Mouse (Mus musculus) kidney, postnatal 25 days (tissue): ENCODE measurements around the gene Olfr199.
"Not testable (repeated sequence)": the region's sequence is repeated elsewhere in the genome, so short reads cannot be mapped to it uniquely, and the experiment has no call there.

Experiments used
- DNase-seq, 2 experiments: peaks; one replicate each; pipeline ENCODE4 v3.0.0; 2021; ENCODE audit warnings: mixed read lengths in 2 of 2

The Olfr199 gene

GRCm38 (mm10) chr16:59219667-59220066, at the start of gene Olfr199:
Olfr199 (minus strand) TSS chr16:59219767.
- DNase-seq = not testable (repeated sequence)

GRCm38 (mm10) chr16:59269097-59269496, 49.5 kb upstream of the Olfr199 start:
- not testable (repeated sequence) for DNase-seq

GRCm38 (mm10) chr16:59249684-59250083, 30.1 kb upstream of the Olfr199 start:
- DNase-seq = no peak

DNA sequence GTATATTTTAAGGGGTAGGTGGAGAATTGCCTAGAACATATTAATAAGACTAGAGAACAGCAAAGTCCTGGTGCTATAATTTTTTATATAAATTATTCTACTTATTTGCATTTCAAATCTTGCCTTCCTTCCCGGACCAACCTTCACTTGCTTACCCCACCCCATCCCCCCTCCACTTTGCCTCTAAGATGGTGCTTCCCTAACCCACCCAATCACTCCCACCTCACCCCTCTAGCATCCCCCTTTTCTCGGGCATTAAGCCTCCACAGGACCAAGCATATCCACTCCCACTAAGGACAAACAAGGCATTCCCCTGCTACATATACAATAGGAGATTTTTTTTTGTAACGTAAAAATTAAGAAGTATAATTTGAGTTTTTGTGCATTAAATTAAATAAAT, 1.7 kb downstream of the Olfr199 start:
- not testable (repeated sequence) for DNase-seq

DNA sequence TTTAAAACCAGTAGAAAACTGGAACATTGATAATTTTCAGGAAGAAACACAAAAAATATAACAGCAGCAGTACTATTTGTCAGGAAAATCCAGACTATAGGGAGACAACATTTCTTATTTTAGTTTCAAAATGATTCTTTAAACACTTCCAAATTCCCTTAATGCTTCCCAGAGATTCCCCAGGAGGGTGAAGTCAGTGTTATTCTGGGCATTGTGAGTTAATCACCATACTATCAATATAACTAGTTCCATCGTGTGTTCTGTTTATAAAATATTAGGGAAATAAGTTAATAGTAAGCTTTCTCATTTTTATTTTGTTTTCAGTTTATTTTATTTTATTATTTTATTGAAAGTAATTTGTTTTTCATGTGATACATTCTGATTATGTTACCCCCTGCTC, 16.1 kb downstream of the Olfr199 start, which contains the start of gene Olfr198:
Gene Olfr198 (minus strand): TSS at position 101 of the 400 bp plus-strand sequence.
- not testable (repeated sequence) for DNase-seq

DNA sequence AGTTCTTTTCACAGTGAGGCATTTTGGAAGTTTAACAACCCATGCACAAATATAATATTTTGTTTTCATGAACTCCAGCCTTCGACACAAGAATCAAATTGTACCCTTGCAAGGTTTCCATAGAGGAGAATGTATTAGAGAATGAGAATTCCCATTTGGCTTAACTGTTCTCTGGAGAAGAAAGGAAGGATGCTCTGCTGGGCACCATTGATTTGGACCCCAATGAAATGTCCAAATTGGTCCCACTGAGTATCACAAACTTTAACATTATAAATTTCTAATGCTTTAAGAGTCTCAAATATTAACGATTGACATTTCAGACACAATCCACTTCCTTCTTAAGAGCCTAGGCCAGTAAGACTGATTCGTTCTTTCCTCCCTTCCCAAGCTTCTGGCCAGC, 49.2 kb downstream of the Olfr199 start, which contains the start of gene Olfr196:
Gene Olfr196 (minus strand): TSS at position 101 of the 400 bp plus-strand sequence.
- DNase-seq = no peak
